Mouse (Mus musculus): ENCODE measurements at regions not wholly inside any gene's neighbourhood (a gene's known extent, or its start where the extent isn't known, plus 50 kb on each side); places are given as distances from the start of the nearest gene placed in this dataset.

DNA sequence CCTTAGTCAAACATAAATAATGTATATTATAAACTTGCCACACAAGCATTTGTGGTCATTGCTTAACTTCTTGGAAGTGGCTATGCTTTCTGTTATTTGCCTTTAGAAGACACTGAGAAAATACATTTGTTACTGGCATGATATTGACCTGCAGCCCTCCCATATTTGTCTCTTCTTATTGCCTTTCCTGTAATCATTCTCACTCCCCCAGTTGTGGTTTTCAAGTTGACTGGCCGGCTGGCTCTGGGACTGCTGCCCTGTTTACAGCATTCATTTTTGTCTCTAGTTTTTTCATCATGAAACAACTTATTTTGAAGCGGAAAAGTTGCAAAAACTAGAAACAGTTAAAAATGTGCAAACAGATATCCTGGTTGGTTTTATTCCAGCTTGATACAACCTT lies 57.5 kb upstream of the Stc2 start:
- no peak for ATAC-seq (replicated peaks; ENCODE audit: low FRiP score, poor library complexity, severe bottlenecking)
